In genomic region chr1:106818323-106818722, GRCm38 (mm10) we compare ENCODE assay signal across 10 mouse cellular contexts. TPM values are rescaled to one million over a fixed set of nuclear protein-coding genes. Genes with fewer than 3 reads are reported as not detected.
A peak's percentile ranks its signal among the peaks of the same experiment; 100 is the strongest.
DNase-seq lines count a peak whose midpoint lies in the region; ATAC-seq and TF ChIP-seq lines count a peak whose summit lies in the region.
"Had no signal": no experiment of that assay in that cellular context is flagged by ENCODE, and none has a peak within 500 bp of the region (broad histone marks: within the 10 kb centered on the region; RNA-seq: fewer than 3 reads in every experiment).

No protein-coding gene starts in this region.

- in situ Hi-C loops in CH12.LX (cut with MboI; ENCODE audit: low pct_ligation_motif_present, low pct_unique_long_range_greater_than_20kb, low sequenced_read_pairs), result loop anchor here (10.0 kb wide), 1 partner anchor 74 kb away; no protein-coding TSS in a partner anchor

- TF ChIP-seq CTCF in CH12.LX (conservative IDR thresholded peaks at IDR 0.05 in 1 of 2, IDR thresholded peaks at IDR 0.05 in 1 of 2; ENCODE audit: low read depth in 2 of 2, low read length in 2 of 2), result peak; percentile 18 to 78; a peak in 2 of 4 replicates
- TF ChIP-seq CTCF in intestine, postnatal 0 days (IDR thresholded peaks at IDR 0.05; ENCODE audit: low read depth), result peak; percentile 77

- H3K79me2 ChIP-seq in CH12.LX (replicated peaks; ENCODE audit: control insufficient read depth, extremely low read depth, insufficient read depth, poor library complexity, severe bottlenecking), result no peaks in the 10 kb centered on the region

- WGBS in intestine, postnatal 0 days, result 10% methylated on average over 4 of the region's 4 CpGs

- dilution Hi-C loops in CH12.LX (cut with MboI; ENCODE audit: extremely low pct_ligation_motif_present, extremely low pct_unique_long_range_greater_than_20kb, low sequenced_read_pairs), result no loop called here

- H3K36me3 ChIP-seq in CH12.LX (replicated peaks in 1 of 2; ENCODE audit: control insufficient read depth in 1 of 2, insufficient read depth in 1 of 2, low read length in 1 of 2), result no peaks in the 10 kb centered on the region
- no peaks in the 10 kb centered on the region for H3K36me3 ChIP-seq in intestine, postnatal 0 days (ENCODE audit: control insufficient read depth, insufficient read depth)
- H3K36me3 ChIP-seq: neural tube, embryonic 15.5 days had no signal

- no peak overlapping the region for H3K4me3 ChIP-seq in CH12.LX (replicated peaks in 1 of 3; ENCODE audit: low read depth in 2 of 3, low read length in 2 of 3, poor library complexity in 1 of 3)
- H3K4me3 ChIP-seq in intestine, postnatal 0 days (ENCODE audit: low read depth, low read length), result no peak overlapping the region
- H3K4me3 ChIP-seq: neural tube, embryonic 15.5 days had no signal

- no peak overlapping the region for H3K9ac ChIP-seq in CH12.LX (ENCODE audit: insufficient read depth, low read depth)
- H3K9ac ChIP-seq in intestine, postnatal 0 days (ENCODE audit: low read depth, low read length), result no peak overlapping the region
- H3K9ac ChIP-seq: neural tube, embryonic 15.5 days had no signal

- TF ChIP-seq EP300 in CH12.LX (IDR thresholded peaks at IDR 0.05; ENCODE audit: low read length), result peak; percentile 22; the same call in 1 of the 2 replicates

- TF ChIP-seq POLR2A in CH12.LX (IDR thresholded peaks at IDR 0.05; ENCODE audit: low read depth, low read length), result no peak

- peaks cover 0 to 16% of the 10 kb centered on the region in 2 experiments; a peak in 2 of 4 replicates for H3K4me1 ChIP-seq in CH12.LX (ENCODE audit: control insufficient read depth in 1 of 2, insufficient read depth in 2 of 2)
- H3K4me1 ChIP-seq in intestine, postnatal 0 days (replicated peaks; ENCODE audit: control insufficient read depth, insufficient read depth, low read length), result no peaks in the 10 kb centered on the region
- H3K4me1 ChIP-seq: neural tube, embryonic 15.5 days had no signal

- peak; percentile 85 for TF ChIP-seq RAD21 in CH12.LX (IDR thresholded peaks at IDR 0.05; ENCODE audit: low read depth, low read length)

- H3K9me3 ChIP-seq in CH12.LX (replicated peaks; ENCODE audit: low read length), result no peaks in the 10 kb centered on the region
- H3K9me3 ChIP-seq in intestine, postnatal 0 days (ENCODE audit: control insufficient read depth), result no peaks in the 10 kb centered on the region
- H3K9me3 ChIP-seq: neural tube, embryonic 15.5 days had no signal

- no peak for ATAC-seq in intestine, postnatal 0 days

- H3K27ac ChIP-seq in CH12.LX (ENCODE audit: insufficient read depth, low read depth), result no peak overlapping the region
- H3K27ac ChIP-seq in intestine, postnatal 0 days (ENCODE audit: low read depth, low read length), result no peak overlapping the region
- H3K27ac ChIP-seq: neural tube, embryonic 15.5 days had no signal

- H3K4me2 ChIP-seq in CH12.LX (ENCODE audit: insufficient read depth, low read depth, poor library complexity, severe bottlenecking), result no peak overlapping the region
- H3K4me2 ChIP-seq in intestine, postnatal 0 days (replicated peaks; ENCODE audit: low read depth), result no peak overlapping the region
- H3K4me2 ChIP-seq: heart, embryonic 11.5 days; neural tube, embryonic 15.5 days had no signal

- no peaks in the 10 kb centered on the region for H3K27me3 ChIP-seq in CH12.LX (replicated peaks)
- H3K27me3 ChIP-seq in intestine, postnatal 0 days (replicated peaks; ENCODE audit: control insufficient read depth, insufficient read depth, low read length), result no peaks in the 10 kb centered on the region
- H3K27me3 ChIP-seq: neural tube, embryonic 15.5 days had no signal

- peak; percentile 25 for DNase-seq in kidney, adult 9 months
- DNase-seq in kidney, postnatal 25 days, result no peak
- peak; percentile 54 for DNase-seq in CH12.LX (ENCODE audit: extremely low read depth)
- peak; percentile 79 for DNase-seq in NIH3T3 (ENCODE audit: low read depth)
- no peak for DNase-seq in layer of hippocampus, adult 9-10 months (ENCODE audit: low spot score)
- DNase-seq in c-Kit-positive CD71-positive TER-119-positive erythroid progenitor cells, embryonic 14.5 days (ENCODE audit: low spot score), result no peak
- DNase-seq in spleen, postnatal 10 days (ENCODE audit: low spot score in 2 of 2), result no peak

TF ChIP-seq in CH12.LX, 34 proteins besides CTCF, POLR2A, EP300 and RAD21:
- TF ChIP-seq RCOR1 (conservative IDR thresholded peaks at IDR 0.05; ENCODE audit: low read depth, low read length) (no peak), JUND (conservative IDR thresholded peaks at IDR 0.05; ENCODE audit: low read depth, low read length) (peak; percentile 46; the same call in 1 of the 2 replicates), MAZ (IDR thresholded peaks at IDR 0.05; ENCODE audit: low read depth, low read length) (0 out of 2 replicates have a peak, but pooled peaks have one; percentile 58), ZC3H11A (IDR thresholded peaks at IDR 0.05; ENCODE audit: low read depth, low read length) (peak; percentile 50), E2F4 (IDR thresholded peaks at IDR 0.05; ENCODE audit: insufficient replicate concordance, low read depth, low read length) (no peak), USF2 (conservative IDR thresholded peaks at IDR 0.05; ENCODE audit: low read depth, low read length) (no peak), TCF12 (IDR thresholded peaks at IDR 0.05; ENCODE audit: low read depth, low read length) (0 out of 2 replicates have a peak, but pooled peaks have one; percentile 16), MXI1 (IDR thresholded peaks at IDR 0.05; ENCODE audit: low read depth, low read length) (no peak), JUN (IDR thresholded peaks at IDR 0.05; ENCODE audit: insufficient read depth, low read depth, low read length) (no peak), TBP (conservative IDR thresholded peaks at IDR 0.05; ENCODE audit: low read depth, low read length) (0 out of 2 replicates have a peak, but pooled peaks have one; percentile 36), NELFE (IDR thresholded peaks at IDR 0.05; ENCODE audit: low read depth, low read length) (no peak), ZNF384 (IDR thresholded peaks at IDR 0.05; ENCODE audit: low read depth, low read length) (peak; percentile 92), MYC (IDR thresholded peaks at IDR 0.05; ENCODE audit: low read depth, low read length) (peak; percentile 57; the same call in 1 of the 2 replicates), SMC3 (IDR thresholded peaks at IDR 0.05; ENCODE audit: low read depth, low read length) (peak; percentile 62), IRF4 (IDR thresholded peaks at IDR 0.05; ENCODE audit: low read depth, low read length) (peak; percentile 73)

RNA-seq across cellular contexts. Expression of gene Vps4b, which starts 21.8 kb away (rescaled TPM):
- 42.0 and 48.5 TPM in 2 replicates for total RNA-seq in CH12.LX (2012; rRNA removed)
- 51.4 and 56.3 TPM in 2 replicates for total RNA-seq in CH12.LX (2014; rRNA removed)
- polyA plus RNA-seq in CH12.LX (2012; ENCODE audit: insufficient read length, low read depth), result 92.0 and 101 TPM in 2 replicates
- 60.9 and 61.1 TPM in 2 replicates for polyA plus RNA-seq in intestine, postnatal 0 days (2015; fragmentation: Nextera tagmentation; extraction: Ambion mirVana)

RNA-seq across cellular contexts. Expression of gene Serpinb5, which starts 42.6 kb away (rescaled TPM):
- not detected in 2 replicates for total RNA-seq in CH12.LX (2012; rRNA removed)
- total RNA-seq in CH12.LX (2014; rRNA removed), result not detected in 2 replicates
- polyA plus RNA-seq in CH12.LX (2012; ENCODE audit: insufficient read length, low read depth), result not detected in 2 replicates
- 0.38 and 0.75 TPM in 2 replicates for polyA plus RNA-seq in intestine, postnatal 0 days (2015; fragmentation: Nextera tagmentation; extraction: Ambion mirVana)

RNA-seq across cellular contexts. Expression of gene Kdsr, which starts 58.8 kb away (rescaled TPM):
- total RNA-seq in CH12.LX (2012; rRNA removed), result 4.7 and 6.4 TPM in 2 replicates
- total RNA-seq in CH12.LX (2014; rRNA removed), result 3.3 and 3.8 TPM in 2 replicates
- 6.3 and 8.5 TPM in 2 replicates for polyA plus RNA-seq in CH12.LX (2012; ENCODE audit: insufficient read length, low read depth)
- 10.8 and 11.3 TPM in 2 replicates for polyA plus RNA-seq in intestine, postnatal 0 days (2015; fragmentation: Nextera tagmentation; extraction: Ambion mirVana)

Comparison
In these comparisons a context has a peak if more than half of its experiments do, and no peak if none do; other contexts are left out.
1. DNase-seq: peak in kidney, adult 9 months (single experiment), CH12.LX (single experiment) and NIH3T3 (single experiment); none in kidney, postnatal 25 days (0 of 2), layer of hippocampus, adult 9-10 months (single experiment), c-Kit-positive CD71-positive TER-119-positive erythroid progenitor cells, embryonic 14.5 days (single experiment) and spleen, postnatal 10 days (0 of 2).